In the genomic region with DNA sequence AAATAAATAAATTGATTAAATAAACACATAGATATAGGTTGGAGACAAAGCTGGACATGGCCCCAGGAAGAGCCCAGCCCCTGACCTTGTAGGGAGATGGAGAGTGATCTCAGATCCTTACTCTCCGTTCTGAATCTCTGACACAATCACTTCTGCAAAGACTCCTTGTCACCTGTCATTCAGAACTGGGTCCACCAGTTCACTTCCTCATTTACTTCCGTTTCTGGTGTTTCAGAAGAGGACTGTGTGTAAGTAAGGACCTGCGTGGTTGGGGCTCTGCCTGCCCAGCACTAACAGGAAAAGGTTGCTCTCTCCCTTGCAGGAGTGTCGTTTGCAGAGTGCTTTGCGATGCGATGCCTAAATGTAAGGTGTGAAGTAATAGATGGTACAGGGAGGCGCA, we compare ENCODE assay signal across 13 mouse cellular contexts. TPM values are rescaled to one million over a fixed set of nuclear protein-coding genes. Genes with fewer than 3 reads are reported as not detected.
DNase-seq lines count a peak whose midpoint lies in the region; ATAC-seq lines count a peak whose summit lies in the region.
"Had no signal": no experiment of that assay in that cellular context is flagged by ENCODE, and none has a peak within 500 bp of the region (broad histone marks: within the 10 kb centered on the region; RNA-seq: fewer than 3 reads in every experiment).

No protein-coding gene starts in this region.

- H3K4me2 ChIP-seq in heart, embryonic 11.5 days = no peak overlapping the region
- H3K4me2 ChIP-seq in limb, embryonic 15.5 days = no peak overlapping the region
- H3K4me2 ChIP-seq in kidney, embryonic 14.5 days (replicated peaks; ENCODE audit: low read depth, low read length) = no peak overlapping the region

- no peak for ATAC-seq in heart, embryonic 11.5 days (replicated peaks; ENCODE audit: insufficient number of reproducible peaks, low FRiP score, low TSS enrichment)
- ATAC-seq in limb, embryonic 15.5 days (ENCODE audit: insufficient number of reproducible peaks, low FRiP score, low TSS enrichment, low read depth) = no peak
- ATAC-seq in activated CD4-positive, CD25-positive, alpha-beta regulatory T cell, adult 4 months = no peak
- ATAC-seq in kidney, embryonic 14.5 days (ENCODE audit: low FRiP score, low TSS enrichment) = no peak
- ATAC-seq: midbrain, embryonic 16.5 days had no signal

- no peak overlapping the region for H3K9ac ChIP-seq in heart, embryonic 11.5 days (ENCODE audit: low read depth, low read length)
- no peak overlapping the region for H3K9ac ChIP-seq in limb, embryonic 15.5 days
- no peak overlapping the region for H3K9ac ChIP-seq in kidney, embryonic 14.5 days (ENCODE audit: low read depth, low read length)

- no peaks in the 10 kb centered on the region for H3K27me3 ChIP-seq in heart, embryonic 11.5 days (ENCODE audit: control insufficient read depth, insufficient read depth, low read length)
- no peaks in the 10 kb centered on the region for H3K27me3 ChIP-seq in limb, embryonic 15.5 days
- H3K27me3 ChIP-seq in kidney, embryonic 14.5 days (ENCODE audit: control insufficient read depth, insufficient read depth, low read length) = no peaks in the 10 kb centered on the region

- peaks cover 42% of the 10 kb centered on the region for H3K4me1 ChIP-seq in heart, embryonic 11.5 days (ENCODE audit: control insufficient read depth, insufficient read depth, low read length)
- peaks cover 59% of the 10 kb centered on the region for H3K4me1 ChIP-seq in brown adipose tissue, adult 24 weeks (ENCODE audit: control insufficient read depth, insufficient read depth, insufficient read length, low read length)
- peaks cover 51% of the 10 kb centered on the region for H3K4me1 ChIP-seq in limb, embryonic 15.5 days
- H3K4me1 ChIP-seq in kidney, embryonic 14.5 days (ENCODE audit: control insufficient read depth, insufficient read depth, low read length) = peaks cover 32% of the 10 kb centered on the region

- intact Hi-C loops in heart, postnatal 10 days (cut with DNase I) = loop anchor here (5.0 kb wide), 1 partner anchor 78 kb away; no protein-coding TSS in a partner anchor

- 50% methylated on average over 7 of the region's 7 CpGs for WGBS in heart, embryonic 11.5 days (ENCODE audit: insufficient replicate concordance)
- 50% methylated on average over 7 of the region's 7 CpGs for WGBS in limb, embryonic 15.5 days
- WGBS in kidney, embryonic 14.5 days = 50% methylated on average over 7 of the region's 7 CpGs

- H3K27ac ChIP-seq in heart, embryonic 11.5 days (ENCODE audit: low read depth, low read length) = peak overlapping the region; percentile 57; the same call in 1 of the 2 replicates
- H3K27ac ChIP-seq in brown adipose tissue, adult 24 weeks (replicated peaks; ENCODE audit: low read depth, low read length) = peak overlapping the region; percentile 2; the same call in 1 of the 2 replicates
- H3K27ac ChIP-seq in limb, embryonic 15.5 days = peak overlapping the region; percentile 33; the same call in 1 of the 2 replicates
- H3K27ac ChIP-seq in kidney, embryonic 14.5 days (ENCODE audit: low read depth, low read length) = no peak overlapping the region

- no peaks in the 10 kb centered on the region for H3K36me3 ChIP-seq in heart, embryonic 11.5 days (ENCODE audit: control insufficient read depth, insufficient read depth, low read length)
- H3K36me3 ChIP-seq in limb, embryonic 15.5 days = no peaks in the 10 kb centered on the region
- H3K36me3 ChIP-seq in kidney, embryonic 14.5 days (ENCODE audit: control insufficient read depth, insufficient read depth, low read length) = no peaks in the 10 kb centered on the region

- no peaks in the 10 kb centered on the region for H3K9me3 ChIP-seq in heart, embryonic 11.5 days (replicated peaks; ENCODE audit: control insufficient read depth, low read length)
- H3K9me3 ChIP-seq in limb, embryonic 15.5 days = no peaks in the 10 kb centered on the region
- no peaks in the 10 kb centered on the region for H3K9me3 ChIP-seq in kidney, embryonic 14.5 days (ENCODE audit: control insufficient read depth, low read length)

- no peak for DNase-seq in heart, postnatal 10 days
- peak; percentile 84 for DNase-seq in 416B (ENCODE audit: low read depth)
- DNase-seq in thymus, postnatal 14 days = no peak
- DNase-seq: cerebellum, adult 9-11 months; heart, adult 11 months; kidney, postnatal 36 days had no signal

- no peak overlapping the region for H3K4me3 ChIP-seq in heart, embryonic 11.5 days (ENCODE audit: low read depth, low read length)
- H3K4me3 ChIP-seq in brown adipose tissue, adult 24 weeks (ENCODE audit: insufficient read depth, low read depth, low read length) = no peak overlapping the region
- no peak overlapping the region for H3K4me3 ChIP-seq in limb, embryonic 15.5 days
- H3K4me3 ChIP-seq in kidney, embryonic 14.5 days (ENCODE audit: low read length) = no peak overlapping the region
- H3K4me3 ChIP-seq: erythroblast, embryonic 14.5 days had no signal

RNA-seq across cellular contexts. Expression of a gene that starts 3.0 kb away (rescaled TPM):
- polyA plus RNA-seq in heart, embryonic 11.5 days (2014; fragmentation: Nextera tagmentation; extraction: Ambion mirVana) = 78.8 and 85.1 TPM in 2 replicates
- 10 to 100 TPM; 10.6 to 15.2 TPM for total RNA-seq in heart, postnatal 10 days (2021)
- 8.5 and 15.7 TPM in 2 replicates for polyA plus RNA-seq in brown adipose tissue, adult 24 weeks (2012; ENCODE audit: insufficient read depth, insufficient read length, missing spikeins)
- 118 TPM in 2 replicates for polyA plus RNA-seq in limb, embryonic 15.5 days (2015; fragmentation: Nextera tagmentation; extraction: Ambion mirVana)
- polyA plus RNA-seq in activated CD4-positive, CD25-positive, alpha-beta regulatory T cell, adult 4 months (2017; shearing (Covaris generic)) = 1 to 10 TPM; 3.0 to 3.5 TPM
- polyA plus RNA-seq in kidney, embryonic 14.5 days (2014; fragmentation: Nextera tagmentation; extraction: Ambion mirVana) = 56.9 and 75.9 TPM in 2 replicates
